Mouse (Mus musculus) gastrocnemius, adult 2 months (tissue): Measurements from ENCODE around the gene Adam33. TPM values are rescaled to one million over a fixed set of nuclear protein-coding genes. Genes with fewer than 3 reads are reported as not detected.
"Not testable (repeated sequence)": the region's sequence is repeated elsewhere in the genome, so short reads cannot be mapped to it uniquely, and the experiment has no call there.

Experiments
- DNase-seq: peaks from one replicate; pipeline ENCODE4 v3.0.0; 2022
- H3K27ac ChIP-seq: fragments of 200-600 bp; 2 replicates; pipeline ENCODE4 v1.8.1; 2022; ENCODE audit warnings: mild to moderate bottlenecking
- H3K4me3 ChIP-seq: fragments of 200-600 bp; 2 replicates; pipeline ENCODE4 v1.8.1; 2022; ENCODE audit warnings: mild to moderate bottlenecking, moderate library complexity
- CTCF ChIP-seq: fragments of 200-600 bp; IDR thresholded peaks from 2 replicates; pipeline ENCODE4 v1.8.1; 2022; ENCODE audit warnings: antibody characterized with exemption, mild to moderate bottlenecking, moderate library complexity
- intact Hi-C: fragments of 180-260 bp; cut with DNase I; formaldehyde crosslinking; loops from one replicate; pipeline ENCODE4 v1.15.1; 2025
- long read RNA-seq, 2 experiments: library from polyadenylated mRNA; stranded (forward); transcript quantifications; one replicate each; pipeline ENCODE4 v2.0.0; 2021
- total RNA-seq, 2 experiments: library from RNA; stranded (reverse); gene quantifications; 2 replicates each; pipeline ENCODE4 v1.2.3; 2021

Adam33 gene
- total RNA-seq = 1 to 10 TPM; 2.5 TPM
- long read RNA-seq, experiment 1, partial matches to known transcripts = 0 of 1 reads
- long read RNA-seq, experiment 1, other reads (novel, unspliced or antisense) = 1 of 1 reads
- long read RNA-seq, experiment 2, partial matches to known transcripts = 0 of 1 reads
- long read RNA-seq, experiment 2, other reads (novel, unspliced or antisense) = 1 of 1 reads

GRCm38 (mm10) chr2:131063404-131063864 is at the start of gene Adam33:
TSS of gene Adam33 (minus strand) at chr2:131063814.
- Histone ChIP-seq H3K27ac (peak within 1 kb of the TSS; percentile 57), H3K4me3 (peak within 1 kb of the TSS; percentile 62)
- no peak for TF ChIP-seq CTCF
- peak; percentile 65 for DNase-seq
- intact Hi-C loops = no loop called here

- intact Hi-C loops = no loop called here
- DNase-seq = no peak
Measured at GRCm38 (mm10) chr2:131105989-131106388, 42.4 kb upstream of the Adam33 start.

GRCm38 (mm10) chr2:131105061-131105460 is 41.4 kb upstream of the Adam33 start:
- DNase-seq, H3K27ac ChIP-seq, intact Hi-C loops, H3K4me3 ChIP-seq: not testable (repeated sequence)

More at GRCm38 (mm10) chr2:131105989-131106388, 42.4 kb upstream of the Adam33 start:
- Histone ChIP-seq H3K27ac (peak overlapping the region; percentile 31; the same call in 1 of the 2 replicates), H3K4me3 (no peak overlapping the region)
- TF ChIP-seq CTCF = no peak

GRCm38 (mm10) chr2:131104021-131104420 is 40.4 kb upstream of the Adam33 start:
- Histone ChIP-seq H3K27ac (peak overlapping the region; percentile 69), H3K4me3 (no peak overlapping the region)
- intact Hi-C loops = no loop called here
- TF ChIP-seq CTCF = no peak
- DNase-seq = peak; percentile 77

- H3K27ac ChIP-seq = no peak overlapping the region
- intact Hi-C loops = no loop called here
Measured at GRCm38 (mm10) chr2:131101530-131101929, 37.9 kb upstream of the Adam33 start.

GRCm38 (mm10) chr2:131097087-131097486 is 33.5 kb upstream of the Adam33 start:
- Histone ChIP-seq H3K4me3 (no peak overlapping the region), H3K27ac (peak overlapping the region; percentile 83)
- DNase-seq = no peak
- TF ChIP-seq CTCF = no peak
- intact Hi-C loops = loop anchor here (2.0 to 5.0 kb wide), 2 partner anchors 30 to 65 kb away; partner anchors contain the start of genes 1700037H04Rik and Hspa12b

More at GRCm38 (mm10) chr2:131101530-131101929, 37.9 kb upstream of the Adam33 start:
- no peak for TF ChIP-seq CTCF
- no peak for DNase-seq
- H3K4me3 ChIP-seq = no peak overlapping the region

- Histone ChIP-seq H3K4me3 (peak overlapping the region; percentile 41), H3K27ac (peak overlapping the region; percentile 83)
- intact Hi-C loops = loop anchor here (2.0 to 5.0 kb wide), 2 partner anchors 31 to 66 kb away; partner anchors contain the start of genes 1700037H04Rik and Hspa12b
- no peak for TF ChIP-seq CTCF
- DNase-seq = peak; percentile 65
Measured at GRCm38 (mm10) chr2:131096101-131096795, 32.6 kb upstream of the Adam33 start.

- TF ChIP-seq CTCF = no peak; the same call in 1 of the 2 replicates
- peak overlapping the region; percentile 83 for H3K27ac ChIP-seq
- intact Hi-C loops = loop anchor here (1.0 to 5.0 kb wide), 5 partner anchors 47 to 322 kb away; partner anchors contain the start of gene 1700037H04Rik
Measured at GRCm38 (mm10) chr2:131094823-131095222, 31.2 kb upstream of the Adam33 start.

GRCm38 (mm10) chr2:131093577-131093976 is 30.0 kb upstream of the Adam33 start:
- intact Hi-C loops = no loop called here
- Histone ChIP-seq H3K4me3 (no peak overlapping the region), H3K27ac (no peak overlapping the region)
- TF ChIP-seq CTCF = no peak
- DNase-seq = no peak

More at GRCm38 (mm10) chr2:131094823-131095222, 31.2 kb upstream of the Adam33 start:
- H3K4me3 ChIP-seq = no peak overlapping the region
- DNase-seq = peak; percentile 77

GRCm38 (mm10) chr2:131090852-131091251 is 27.2 kb upstream of the Adam33 start:
- TF ChIP-seq CTCF = no peak
- DNase-seq = no peak
- H3K27ac ChIP-seq = no peak overlapping the region
- intact Hi-C loops = no loop called here
- H3K4me3 ChIP-seq = no peak overlapping the region

- Histone ChIP-seq H3K4me3 (no peak overlapping the region), H3K27ac (no peak overlapping the region; the same call in 1 of the 2 replicates)
- intact Hi-C loops = no loop called here
- no peak for TF ChIP-seq CTCF
- DNase-seq = no peak
Measured at GRCm38 (mm10) chr2:131089634-131090033, 26.0 kb upstream of the Adam33 start.

GRCm38 (mm10) chr2:131088581-131088980 is 25.0 kb upstream of the Adam33 start:
- Histone ChIP-seq H3K27ac (peak overlapping the region; percentile 41; the same call in 1 of the 2 replicates), H3K4me3 (no peak overlapping the region)
- no peak for TF ChIP-seq CTCF
- DNase-seq = no peak
- intact Hi-C loops = no loop called here
